Mouse (Mus musculus): Measurements from ENCODE around the gene Tap2.

Tap2 gene

GRCm38 (mm10) chr17:34248764-34249163 lies 45.4 kb downstream of the Tap2 start:
- peak in 1 of 2 experiments; percentile 27 for DNase-seq (ENCODE audit: low spot score in 2 of 2)

GRCm38 (mm10) chr17:34249361-34249760 lies 46.0 kb downstream of the Tap2 start:
- DNase-seq (ENCODE audit: low spot score in 2 of 2): peak in 1 of 2 experiments; percentile 3

- DNase-seq (ENCODE audit: low spot score in 2 of 2): peak in 1 of 2 experiments; percentile 59
Measured at GRCm38 (mm10) chr17:34249878-34250277, 46.6 kb downstream of the Tap2 start.

GRCm38 (mm10) chr17:34251666-34252065 lies 48.3 kb downstream of the Tap2 start:
- peak in 1 of 2 experiments; percentile 24 for DNase-seq (ENCODE audit: low spot score in 2 of 2)

GRCm38 (mm10) chr17:34256501-34256900 lies 53.2 kb downstream of the Tap2 start:
- no peak for DNase-seq (ENCODE audit: low spot score in 2 of 2)

- DNase-seq (ENCODE audit: low spot score in 2 of 2): peak; percentile 77 to 89
Measured at GRCm38 (mm10) chr17:34257594-34258375, 54.5 kb downstream of the Tap2 start, which contains the start of gene H2-Ab1. TSS of gene H2-Ab1 (plus strand) at chr17:34257689.

- DNase-seq (ENCODE audit: low spot score in 2 of 2): no peak
Measured at GRCm38 (mm10) chr17:34260551-34260950, 57.2 kb downstream of the Tap2 start.

GRCm38 (mm10) chr17:34261502-34261901 lies 58.2 kb downstream of the Tap2 start:
- DNase-seq (ENCODE audit: low spot score in 2 of 2): peak in 1 of 2 experiments; percentile 73

GRCm38 (mm10) chr17:34263068-34263467 lies 59.7 kb downstream of the Tap2 start:
- peak; percentile 59 to 75 for DNase-seq (ENCODE audit: low spot score in 2 of 2)

- peak in 1 of 2 experiments; percentile 71 for DNase-seq (ENCODE audit: low spot score in 2 of 2)
Measured at GRCm38 (mm10) chr17:34263811-34264371, 60.6 kb downstream of the Tap2 start.

- peak in 1 of 2 experiments; percentile 37 for DNase-seq (ENCODE audit: low spot score in 2 of 2)
Measured at GRCm38 (mm10) chr17:34264452-34265351, 61.4 kb downstream of the Tap2 start.
